1 mouse cellular context compared by ENCODE assay signal in genomic region chr2:127788440-127789116, GRCm38 (mm10).
TF ChIP-seq lines count a peak whose summit lies in the region.

Nphp1 (minus strand) TSS chr2:127788897.

TF ChIP-seq in CH12.LX, 34 proteins besides CTCF, POLR2A, EP300 and RAD21 (continued from another document):
- TF ChIP-seq SIN3A (IDR thresholded peaks at IDR 0.05; ENCODE audit: low read length), result peak; percentile 72; the same call in 1 of the 2 replicates
- no peak for TF ChIP-seq ZC3H11A (IDR thresholded peaks at IDR 0.05; ENCODE audit: low read depth, low read length)
- no peak for TF ChIP-seq NRF1 (IDR thresholded peaks at IDR 0.05; ENCODE audit: low read depth, low read length)
- TF ChIP-seq ZNF384 (IDR thresholded peaks at IDR 0.05; ENCODE audit: low read depth, low read length), result peak; percentile 94
- TF ChIP-seq MXI1 (IDR thresholded peaks at IDR 0.05; ENCODE audit: low read depth, low read length), result peak; percentile 91
- peak; percentile 82 for TF ChIP-seq HCFC1 (IDR thresholded peaks at IDR 0.05; ENCODE audit: low read depth, low read length)
- TF ChIP-seq BHLHE40 (IDR thresholded peaks at IDR 0.05; ENCODE audit: low read depth, low read length), result no peak
- no peak for TF ChIP-seq JUN (IDR thresholded peaks at IDR 0.05; ENCODE audit: insufficient read depth, low read depth, low read length)
- TF ChIP-seq UBTF (IDR thresholded peaks at IDR 0.05; ENCODE audit: low read depth, low read length), result no peak
- no peak for TF ChIP-seq SMC3 (IDR thresholded peaks at IDR 0.05; ENCODE audit: low read depth, low read length)
- no peak for TF ChIP-seq IRF4 (IDR thresholded peaks at IDR 0.05; ENCODE audit: low read depth, low read length)
- no peak for TF ChIP-seq GABPA (IDR thresholded peaks at IDR 0.05; ENCODE audit: insufficient replicate concordance, low read depth, low read length)
- no peak for TF ChIP-seq MEF2A (IDR thresholded peaks at IDR 0.05; ENCODE audit: borderline replicate concordance, low read depth, low read length)
- no peak for TF ChIP-seq MAX (IDR thresholded peaks at IDR 0.05; ENCODE audit: low read length)
- peak; percentile 32; the same call in 1 of the 2 replicates for TF ChIP-seq ELF1 (IDR thresholded peaks at IDR 0.05; ENCODE audit: low read depth, low read length)
